Mouse (Mus musculus): Measurements from ENCODE around the gene Gm5938. TPM values are rescaled to one million over a fixed set of nuclear protein-coding genes. Genes with fewer than 3 reads are reported as not detected.

Gm5938 gene
- polyA plus RNA-seq (2017; shearing (Covaris generic)), result not detected

GRCm38 (mm10) chrX:78125167-78125566 is at the start of gene Gm5938:
Gene Gm5938, plus strand, starts transcription at chrX:78125467.

DNA sequence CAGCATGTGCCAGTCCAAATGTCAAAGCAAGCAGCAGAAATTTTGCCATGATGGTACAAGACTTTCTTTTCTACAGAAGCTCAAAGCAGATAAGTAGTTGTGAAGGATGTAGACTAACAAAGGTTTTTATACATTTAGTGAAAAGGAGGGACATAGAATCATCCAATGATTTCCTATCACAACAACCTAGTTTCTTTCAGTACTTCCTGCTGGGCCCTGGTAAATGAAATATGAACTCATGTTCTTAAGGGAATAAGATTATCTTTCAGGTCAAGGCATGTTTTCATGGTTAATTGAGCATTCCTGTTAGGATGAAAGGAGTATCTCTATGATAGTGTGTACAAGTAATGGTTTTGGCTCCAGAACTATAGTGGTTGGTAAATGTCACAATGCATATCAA is 34.0 kb upstream of the Gm5938 start, which contains the start of gene Obp1a:
Gene Obp1a, minus strand, starts transcription at position 101 of the 400 bp plus-strand sequence.

Other genes with a start within 250 kb of the Gm5938 start
- gene 5430402E10Rik, start 200.4 kb upstream of the Gm5938 start, polyA plus RNA-seq (2017; shearing (Covaris generic)), result not detected
- not detected for gene Obp1a, start 34.1 kb upstream of the Gm5938 start, polyA plus RNA-seq (2017; shearing (Covaris generic))
- not detected for gene Obp1b, start 61.3 kb downstream of the Gm5938 start, polyA plus RNA-seq (2017; shearing (Covaris generic))
- not detected for gene Gm14743, start 120.5 kb downstream of the Gm5938 start, polyA plus RNA-seq (2017; shearing (Covaris generic))
- not detected for gene 4930480E11Rik, start 244.2 kb downstream of the Gm5938 start, polyA plus RNA-seq (2017; shearing (Covaris generic))

All from naive thymus-derived CD4-positive, alpha-beta T cell, adult 5 months (primary cell).